Mouse (Mus musculus): ENCODE data around the gene Kcnq1. TPM values are rescaled to one million over a fixed set of nuclear protein-coding genes. Genes with fewer than 3 reads are reported as not detected.
A peak's percentile ranks its signal among the peaks of the same experiment; 100 is the strongest.

The Kcnq1 gene
- polyA plus RNA-seq, 1 experiment from 2014 or later: 0.91 TPM

DNA sequence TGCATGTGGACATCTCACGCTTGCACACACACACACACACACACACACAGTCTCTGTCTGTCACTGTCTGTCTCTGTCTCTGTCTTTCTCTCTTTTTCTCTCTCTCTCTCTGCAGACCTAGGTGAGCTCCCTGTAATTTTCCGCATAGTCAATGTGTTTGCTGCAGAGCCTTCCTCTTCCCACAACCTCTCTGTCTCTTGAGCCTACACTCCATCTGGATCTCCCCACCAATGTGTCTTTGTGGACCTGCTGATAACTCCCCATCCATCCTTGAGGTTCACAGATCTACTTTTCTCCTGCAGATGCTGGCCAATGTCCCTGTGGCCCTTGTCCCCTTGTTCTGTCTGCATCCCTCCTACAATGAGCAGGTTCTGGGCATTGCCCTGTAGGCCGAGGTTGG, 194.5 kb downstream of the Kcnq1 start:
- no peak for ATAC-seq (ENCODE audit: insufficient read depth)
- Histone ChIP-seq H3K27ac (replicated peaks) (no peak overlapping the region), H3K4me3 (replicated peaks) (no peak overlapping the region), H3K4me1 (replicated peaks) (peaks cover 9% of the 10 kb centered on the region; the same call in 1 of the 2 replicates), H3K4me2 (no peak overlapping the region), H3K27me3 (no peaks in the 10 kb centered on the region), H3K9me3 (replicated peaks) (no peaks in the 10 kb centered on the region), H3K9ac (no peak overlapping the region), H3K36me3 (replicated peaks) (no peaks in the 10 kb centered on the region)
- WGBS (ENCODE audit: insufficient replicate concordance): 65% methylated on average over 3 of the region's 3 CpGs

DNA sequence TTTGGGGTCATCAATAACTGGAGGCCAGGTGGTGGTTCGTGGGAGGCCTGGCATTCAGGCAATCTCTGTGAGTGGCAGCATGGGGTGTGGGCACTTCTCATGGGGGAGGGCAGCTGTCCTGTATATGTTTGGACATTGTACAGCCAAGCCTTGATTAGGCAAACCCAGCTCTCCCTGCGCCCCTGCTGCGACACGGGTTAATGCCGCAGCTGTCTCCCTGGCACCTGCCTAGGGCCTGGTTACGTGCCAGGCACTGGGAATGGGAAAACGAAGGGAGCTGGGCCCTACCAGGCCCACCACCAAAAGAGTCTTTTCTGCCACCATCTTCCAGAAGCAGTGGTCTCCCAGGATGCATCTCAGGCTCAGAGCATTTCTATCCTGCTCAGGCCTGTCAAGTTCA, 196.0 kb downstream of the Kcnq1 start:
- no peak overlapping the region for H3K4me2 ChIP-seq
- ATAC-seq (ENCODE audit: insufficient read depth): no peak

DNA sequence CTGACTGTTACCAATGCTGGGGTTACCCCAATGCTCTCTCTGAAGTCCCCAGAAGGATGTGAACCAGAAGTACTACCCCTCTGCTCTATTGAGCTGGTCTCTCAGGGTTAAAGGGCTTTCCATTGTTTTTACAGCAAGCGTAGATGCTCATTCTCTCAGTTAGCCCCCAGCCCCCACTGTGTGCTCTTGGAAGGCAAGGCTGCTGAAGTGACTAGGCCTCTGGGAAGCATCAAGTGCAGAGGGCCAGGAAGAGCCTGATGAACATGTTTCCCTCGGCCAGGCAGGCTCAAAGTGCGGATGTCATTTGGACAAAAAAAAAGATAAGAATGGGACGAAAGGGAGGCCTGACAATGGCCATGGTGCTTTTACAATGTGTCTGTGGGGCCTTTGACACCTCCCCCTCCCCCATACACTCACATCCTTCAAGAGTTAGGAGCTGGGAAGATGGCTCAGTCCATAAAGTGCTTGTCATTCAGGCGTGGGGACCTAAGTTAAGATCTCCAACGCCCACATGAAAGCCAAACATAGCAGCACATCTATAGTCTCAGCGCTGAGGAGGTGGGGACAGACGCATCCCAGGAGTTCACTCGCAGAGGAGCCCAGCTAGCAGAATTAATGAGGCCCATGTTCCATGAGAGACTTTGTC, 196.6 kb downstream of the Kcnq1 start:
- no peak overlapping the region for H3K4me3 ChIP-seq (replicated peaks)
- H3K4me2 ChIP-seq: no peak overlapping the region
- no peaks in the 10 kb centered on the region for H3K4me1 ChIP-seq (replicated peaks)
- ATAC-seq (ENCODE audit: insufficient read depth): no peak
- no peaks in the 10 kb centered on the region for H3K9me3 ChIP-seq (replicated peaks)
- H3K27me3 ChIP-seq: no peaks in the 10 kb centered on the region
- H3K36me3 ChIP-seq (replicated peaks): no peaks in the 10 kb centered on the region
- no peak overlapping the region for H3K9ac ChIP-seq
- 51% methylated on average over 9 of the region's 9 CpGs for WGBS (ENCODE audit: insufficient replicate concordance)
- no peak overlapping the region for H3K27ac ChIP-seq (replicated peaks)

More for the DNA sequence above, 196.0 kb downstream of the Kcnq1 start:
- Histone ChIP-seq H3K9me3 (replicated peaks) (no peaks in the 10 kb centered on the region), H3K36me3 (replicated peaks) (no peaks in the 10 kb centered on the region), H3K4me1 (replicated peaks) (0 out of 2 replicates have a peak, but pooled peaks cover 3% of the 10 kb centered on the region), H3K27me3 (no peaks in the 10 kb centered on the region), H3K9ac (no peak overlapping the region), H3K27ac (replicated peaks) (no peak overlapping the region), H3K4me3 (replicated peaks) (no peak overlapping the region)
- 64% methylated on average over 7 of the region's 7 CpGs for WGBS (ENCODE audit: insufficient replicate concordance)

DNA sequence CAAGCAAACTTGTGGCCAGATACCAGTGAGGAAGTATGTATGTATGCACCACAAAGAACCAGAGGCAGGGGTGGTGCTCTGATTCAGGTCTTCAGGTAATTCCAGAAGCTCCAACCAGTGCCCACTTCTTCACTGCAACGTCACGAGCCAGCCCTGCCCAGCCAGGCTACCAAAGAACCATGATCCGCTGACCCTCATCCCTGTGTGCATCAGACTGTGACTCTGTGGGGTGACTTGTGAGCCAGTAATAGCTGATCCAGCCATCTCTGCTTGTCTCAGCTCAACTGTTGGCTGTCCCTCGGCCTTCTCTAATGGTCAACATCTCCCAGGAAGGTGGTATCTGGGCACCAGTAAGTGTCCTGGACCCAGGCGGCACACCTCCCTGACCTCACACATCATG, 197.4 kb downstream of the Kcnq1 start:
- Histone ChIP-seq H3K36me3 (replicated peaks) (no peaks in the 10 kb centered on the region), H3K27ac (replicated peaks) (no peak overlapping the region), H3K27me3 (no peaks in the 10 kb centered on the region), H3K4me3 (replicated peaks) (no peak overlapping the region), H3K4me2 (no peak overlapping the region), H3K4me1 (replicated peaks) (no peaks in the 10 kb centered on the region), H3K9me3 (replicated peaks) (no peaks in the 10 kb centered on the region), H3K9ac (no peak overlapping the region)
- WGBS (ENCODE audit: insufficient replicate concordance): 57% methylated on average over 5 of the region's 5 CpGs
- ATAC-seq (ENCODE audit: insufficient read depth): no peak

DNA sequence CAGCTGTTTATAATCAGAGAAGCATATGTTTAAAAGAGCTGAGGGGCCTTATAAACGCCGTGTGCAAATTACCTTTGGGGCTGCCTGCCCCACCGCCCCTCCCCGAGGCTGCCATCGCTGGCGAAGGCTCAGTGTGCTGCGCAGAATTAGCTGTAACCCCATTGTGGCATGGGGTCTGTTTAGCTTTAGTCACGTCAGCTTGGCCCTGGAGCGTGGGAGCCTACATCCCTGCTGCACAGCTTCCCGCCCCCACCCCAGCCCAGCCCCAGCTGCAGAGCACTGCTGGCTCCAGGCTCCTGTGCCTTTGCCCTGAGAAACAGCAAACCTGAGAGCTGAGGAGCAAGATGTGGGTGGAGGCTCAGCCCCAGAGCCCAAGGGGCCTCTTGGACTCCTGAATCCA, 199.6 kb downstream of the Kcnq1 start:
- no peak overlapping the region for H3K27ac ChIP-seq (replicated peaks)
- no peaks in the 10 kb centered on the region for H3K36me3 ChIP-seq (replicated peaks)
- H3K4me1 ChIP-seq (replicated peaks): 0 out of 2 replicates have a peak, but pooled peaks cover 4% of the 10 kb centered on the region
- 67% methylated on average over 10 of the region's 10 CpGs for WGBS (ENCODE audit: insufficient replicate concordance)
- H3K27me3 ChIP-seq: no peaks in the 10 kb centered on the region
- no peak for ATAC-seq (ENCODE audit: insufficient read depth)
- no peak overlapping the region for H3K4me2 ChIP-seq
- H3K9me3 ChIP-seq (replicated peaks): no peaks in the 10 kb centered on the region
- H3K4me3 ChIP-seq (replicated peaks): no peak overlapping the region
- H3K9ac ChIP-seq: no peak overlapping the region

- 54% methylated on average over 1 of the region's 1 CpGs for WGBS (ENCODE audit: insufficient replicate concordance)
These were observed 201.8 kb downstream of the Kcnq1 start for GRCm38 (mm10) chr7:143308001-143308400.

DNA sequence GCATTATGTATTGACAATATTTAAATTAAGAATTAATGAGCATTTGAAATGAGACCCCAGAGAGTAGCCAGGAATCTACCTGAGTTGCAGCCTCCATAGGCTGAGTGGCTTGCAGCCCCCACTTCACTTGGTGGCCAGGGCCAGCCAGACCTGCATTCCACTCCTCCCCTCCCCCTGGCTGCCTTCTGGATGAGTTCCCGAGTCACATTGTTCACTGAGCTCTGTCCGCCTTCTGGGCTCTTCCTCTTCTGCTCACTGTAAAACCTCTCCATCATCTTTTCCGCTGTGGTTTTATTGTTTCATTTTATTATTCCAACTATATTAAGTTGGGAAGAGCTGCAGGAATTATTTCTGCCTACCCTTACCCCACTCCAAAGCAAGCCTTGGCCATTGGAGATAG, 204.1 kb downstream of the Kcnq1 start:
- ATAC-seq (ENCODE audit: insufficient read depth): no peak
- no peaks in the 10 kb centered on the region for H3K9me3 ChIP-seq (replicated peaks)
- no peaks in the 10 kb centered on the region for H3K36me3 ChIP-seq (replicated peaks)
- no peak overlapping the region for H3K4me3 ChIP-seq (replicated peaks)
- no peaks in the 10 kb centered on the region for H3K27me3 ChIP-seq
- WGBS (ENCODE audit: insufficient replicate concordance): 39% methylated on average over 3 of the region's 3 CpGs
- H3K4me1 ChIP-seq (replicated peaks): peaks cover 14% of the 10 kb centered on the region
- no peak overlapping the region for H3K9ac ChIP-seq
- no peak overlapping the region for H3K4me2 ChIP-seq
- H3K27ac ChIP-seq (replicated peaks): no peak overlapping the region

More at GRCm38 (mm10) chr7:143308001-143308400, 201.8 kb downstream of the Kcnq1 start:
- no peak overlapping the region for H3K4me3 ChIP-seq (replicated peaks)
- 0 out of 2 replicates have a peak, but pooled peaks cover 4% of the 10 kb centered on the region for H3K4me1 ChIP-seq (replicated peaks)
- H3K4me2 ChIP-seq: no peak overlapping the region
- no peak overlapping the region for H3K27ac ChIP-seq (replicated peaks)
- no peaks in the 10 kb centered on the region for H3K9me3 ChIP-seq (replicated peaks)
- ATAC-seq (ENCODE audit: insufficient read depth): no peak
- H3K36me3 ChIP-seq (replicated peaks): no peaks in the 10 kb centered on the region
- no peaks in the 10 kb centered on the region for H3K27me3 ChIP-seq
- H3K9ac ChIP-seq: no peak overlapping the region

GRCm38 (mm10) chr7:143310847-143311246, 204.7 kb downstream of the Kcnq1 start:
- Histone ChIP-seq H3K27ac (replicated peaks) (no peak overlapping the region), H3K4me2 (no peak overlapping the region), H3K4me1 (replicated peaks) (peaks cover 15% of the 10 kb centered on the region), H3K9ac (no peak overlapping the region), H3K36me3 (replicated peaks) (no peaks in the 10 kb centered on the region), H3K9me3 (replicated peaks) (no peaks in the 10 kb centered on the region), H3K27me3 (no peaks in the 10 kb centered on the region), H3K4me3 (replicated peaks) (no peak overlapping the region)
- no peak for ATAC-seq (ENCODE audit: insufficient read depth)
- 66% methylated on average over 8 of the region's 8 CpGs for WGBS (ENCODE audit: insufficient replicate concordance)

DNA sequence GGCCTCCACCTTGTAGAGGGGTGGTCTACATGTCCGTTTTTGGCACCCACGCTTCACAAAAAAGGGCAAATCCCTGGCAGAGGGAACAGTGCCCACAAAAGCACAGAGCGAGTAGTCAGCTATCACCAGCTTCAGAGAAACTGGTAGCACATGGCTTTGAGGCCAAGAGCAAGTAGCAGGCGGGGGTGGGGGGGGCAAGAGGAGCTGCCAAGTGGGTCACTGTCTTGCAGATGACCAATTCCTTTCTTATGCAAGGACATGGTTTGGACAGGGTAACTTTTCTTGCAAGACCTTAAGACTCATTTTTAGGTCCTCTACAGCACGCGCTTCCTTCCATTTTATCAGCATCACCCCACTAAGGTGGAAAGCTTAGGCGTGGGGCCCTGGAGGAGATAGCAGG, 205.3 kb downstream of the Kcnq1 start:
- Histone ChIP-seq H3K9ac (no peak overlapping the region), H3K27me3 (no peaks in the 10 kb centered on the region), H3K9me3 (replicated peaks) (no peaks in the 10 kb centered on the region), H3K4me2 (no peak overlapping the region), H3K27ac (replicated peaks) (no peak overlapping the region), H3K4me3 (replicated peaks) (no peak overlapping the region), H3K36me3 (replicated peaks) (no peaks in the 10 kb centered on the region), H3K4me1 (replicated peaks) (peaks cover 15% of the 10 kb centered on the region)
- WGBS (ENCODE audit: insufficient replicate concordance): 64% methylated on average over 7 of the region's 7 CpGs
- ATAC-seq (ENCODE audit: insufficient read depth): no peak

- H3K4me2 ChIP-seq: no peak overlapping the region
- peaks cover 15% of the 10 kb centered on the region for H3K4me1 ChIP-seq (replicated peaks)
- WGBS (ENCODE audit: insufficient replicate concordance): 49% methylated on average over 11 of the region's 11 CpGs
- H3K9me3 ChIP-seq (replicated peaks): no peaks in the 10 kb centered on the region
- no peaks in the 10 kb centered on the region for H3K36me3 ChIP-seq (replicated peaks)
- H3K4me3 ChIP-seq (replicated peaks): no peak overlapping the region
- no peak overlapping the region for H3K9ac ChIP-seq
- ATAC-seq (ENCODE audit: insufficient read depth): peak; percentile 79
- no peaks in the 10 kb centered on the region; the same call in 1 of the 2 replicates for H3K27me3 ChIP-seq
- H3K27ac ChIP-seq (replicated peaks): peak overlapping the region; percentile 79
These were observed 207.6 kb downstream of the Kcnq1 start for GRCm38 (mm10) chr7:143313572-143314319.

DNA sequence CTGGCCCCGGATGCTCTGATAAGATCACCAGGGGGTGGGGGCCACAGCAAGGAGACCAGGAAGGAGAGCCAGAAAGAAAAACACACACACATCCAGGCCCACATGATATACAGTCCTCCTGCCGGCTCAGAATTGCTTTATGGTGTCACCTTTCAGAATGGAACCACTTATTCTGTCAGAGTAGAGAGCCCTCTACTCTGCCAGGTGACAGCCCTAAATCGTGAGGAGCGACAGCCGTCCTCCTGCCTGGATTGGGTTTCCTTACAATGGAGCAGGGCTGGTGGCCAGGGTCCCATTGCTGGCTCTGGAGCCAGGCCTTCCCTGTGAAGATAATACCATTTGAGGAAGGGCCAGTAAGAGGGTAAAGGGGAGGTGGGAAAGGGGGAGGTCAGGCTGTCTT, 212.3 kb downstream of the Kcnq1 start:
- Histone ChIP-seq H3K4me1 (replicated peaks) (peaks cover 11% of the 10 kb centered on the region), H3K27ac (replicated peaks) (no peak overlapping the region), H3K9me3 (replicated peaks) (no peaks in the 10 kb centered on the region), H3K4me3 (replicated peaks) (no peak overlapping the region), H3K4me2 (no peak overlapping the region), H3K9ac (no peak overlapping the region), H3K36me3 (replicated peaks) (no peaks in the 10 kb centered on the region), H3K27me3 (no peaks in the 10 kb centered on the region; the same call in 1 of the 2 replicates)
- no peak for ATAC-seq (ENCODE audit: insufficient read depth)
- 47% methylated on average over 5 of the region's 5 CpGs for WGBS (ENCODE audit: insufficient replicate concordance)

Data from liver, embryonic 15.5 days (tissue).